Mouse (Mus musculus): ENCODE measurements around the gene Col11a2.

GRCm38 (mm10) chr17:34022987-34023386 lies 16.2 kb upstream of the Col11a2 start:
- TF ChIP-seq CTCF (IDR thresholded peaks at IDR 0.05; ENCODE audit: borderline replicate concordance, insufficient read depth, low read length) (no peak), POLR2A (IDR thresholded peaks at IDR 0.05; ENCODE audit: low read depth, low read length) (no peak)
